In genomic region chr5:117357478-117358247, GRCm38 (mm10) we compare ENCODE assay signal across 8 mouse cellular contexts. TPM values are rescaled to one million over a fixed set of nuclear protein-coding genes. Genes with fewer than 3 reads are reported as not detected.
DNase-seq lines count a peak whose midpoint lies in the region; ATAC-seq and TF ChIP-seq lines count a peak whose summit lies in the region.

No protein-coding gene starts in this region.

- TF ChIP-seq CTCF in liver, adult 2 months (IDR thresholded peaks at IDR 0.05; ENCODE audit: low read depth, low read length): no peak

- H3K27ac ChIP-seq in liver, adult 2 months (replicated peaks; ENCODE audit: insufficient read depth, low read depth, low read length): peak overlapping the region; percentile 91
- H3K27ac ChIP-seq in embryonic facial prominence, embryonic 10.5 days (replicated peaks): peak overlapping the region; percentile 92
- H3K27ac ChIP-seq in heart, embryonic 14.5 days (replicated peaks in 1 of 2; ENCODE audit: control insufficient read depth in 1 of 2, insufficient read depth in 1 of 2, low read depth in 2 of 2, low read length in 2 of 2): peak overlapping the region; percentile 91 to 97
- H3K27ac ChIP-seq in limb, embryonic 11.5 days (replicated peaks; ENCODE audit: low read depth, low read length): peak overlapping the region; percentile 69

- H3K4me3 ChIP-seq in liver, adult 2 months (ENCODE audit: insufficient read depth, low read depth, low read length): peak overlapping the region; percentile 99
- H3K4me3 ChIP-seq in embryonic facial prominence, embryonic 10.5 days: peak overlapping the region; percentile 92
- peak overlapping the region; percentile 94 to 97 for H3K4me3 ChIP-seq in heart, embryonic 14.5 days (ENCODE audit: control insufficient read depth in 1 of 2, insufficient read depth in 1 of 2, low read depth in 1 of 2, low read length in 2 of 2)
- peak overlapping the region; percentile 94 for H3K4me3 ChIP-seq in limb, embryonic 11.5 days (ENCODE audit: low read depth, low read length)

- H3K79me2 ChIP-seq in liver, adult 2 months (ENCODE audit: control insufficient read depth, insufficient read depth, low read length): peaks cover 20% of the 10 kb centered on the region

- H3K27me3 ChIP-seq in liver, adult 2 months (ENCODE audit: control insufficient read depth, insufficient read depth, low read length): no peaks in the 10 kb centered on the region
- H3K27me3 ChIP-seq in embryonic facial prominence, embryonic 10.5 days (replicated peaks; ENCODE audit: low read depth, poor library complexity, severe bottlenecking): peaks cover 18% of the 10 kb centered on the region
- H3K27me3 ChIP-seq in heart, embryonic 14.5 days (ENCODE audit: control insufficient read depth, insufficient read depth, low read length): no peaks in the 10 kb centered on the region
- no peaks in the 10 kb centered on the region for H3K27me3 ChIP-seq in limb, embryonic 11.5 days (ENCODE audit: control insufficient read depth, insufficient read depth, low read length)

- peak; percentile 33 for DNase-seq in liver, adult 2 months (ENCODE audit: extremely low read depth, low read depth, low spot score)
- no peak for DNase-seq in liver
- peak; percentile 38 for DNase-seq in T-cell, adult 2 months (ENCODE audit: low spot score)
- peak; percentile 59 for DNase-seq in embryonic facial prominence, embryonic 10.5 days (ENCODE audit: low spot score)
- peak; percentile 62 for DNase-seq in limb, embryonic 11.5 days (ENCODE audit: low spot score)
- DNase-seq in monocyte, adult 2 months (ENCODE audit: low read depth in 1 of 2, low spot score in 2 of 2): peak; percentile 6 to 36
- peak; percentile 19 to 56 for DNase-seq in urinary bladder, postnatal 36 days (ENCODE audit: low spot score in 2 of 2)

- peak; percentile 19 for ATAC-seq in heart, embryonic 14.5 days (ENCODE audit: insufficient number of reproducible peaks, insufficient read depth, low FRiP score, low read depth)
- peak; percentile 28; the same call in 1 of the 2 replicates for ATAC-seq in limb, embryonic 11.5 days (ENCODE audit: insufficient number of reproducible peaks, low FRiP score, low TSS enrichment, low read depth)

- TF ChIP-seq POLR2A in liver, adult 2 months (IDR thresholded peaks at IDR 0.05; ENCODE audit: extremely low read depth, insufficient read depth, low read length): no peak

- peak overlapping the region; percentile 100 for H3K9ac ChIP-seq in liver, adult 2 months (ENCODE audit: low read depth, low read length)
- H3K9ac ChIP-seq in heart, embryonic 14.5 days (ENCODE audit: low read length): peak overlapping the region; percentile 97
- H3K9ac ChIP-seq in limb, embryonic 11.5 days (ENCODE audit: low read length): peak overlapping the region; percentile 68

- H3K4me1 ChIP-seq in liver, adult 2 months (ENCODE audit: control insufficient read depth, insufficient read depth, low read length): peaks cover 26% of the 10 kb centered on the region
- peaks cover 56% of the 10 kb centered on the region for H3K4me1 ChIP-seq in embryonic facial prominence, embryonic 10.5 days
- peaks cover 30 to 55% of the 10 kb centered on the region in 2 experiments for H3K4me1 ChIP-seq in heart, embryonic 14.5 days (ENCODE audit: control insufficient read depth in 2 of 2, insufficient read depth in 2 of 2, low read length in 2 of 2)
- peaks cover 13% of the 10 kb centered on the region for H3K4me1 ChIP-seq in limb, embryonic 11.5 days (ENCODE audit: control insufficient read depth, insufficient read depth, low read length)

- H3K36me3 ChIP-seq in liver, adult 2 months (ENCODE audit: control insufficient read depth, insufficient read depth, low read length): no peaks in the 10 kb centered on the region
- no peaks in the 10 kb centered on the region for H3K36me3 ChIP-seq in embryonic facial prominence, embryonic 10.5 days (replicated peaks)
- H3K36me3 ChIP-seq in heart, embryonic 14.5 days (ENCODE audit: control insufficient read depth, insufficient read depth, low read length): peaks cover 13% of the 10 kb centered on the region
- H3K36me3 ChIP-seq in limb, embryonic 11.5 days (ENCODE audit: control insufficient read depth, insufficient read depth, low read length): no peaks in the 10 kb centered on the region

- peak overlapping the region; percentile 88 for H3K4me2 ChIP-seq in heart, embryonic 14.5 days (ENCODE audit: low read length)
- H3K4me2 ChIP-seq in limb, embryonic 11.5 days (ENCODE audit: low read depth, severe bottlenecking): peak overlapping the region; percentile 93

- no peaks in the 10 kb centered on the region for H3K9me3 ChIP-seq in embryonic facial prominence, embryonic 10.5 days
- H3K9me3 ChIP-seq in heart, embryonic 14.5 days (ENCODE audit: control insufficient read depth, low read length): no peaks in the 10 kb centered on the region
- no peaks in the 10 kb centered on the region for H3K9me3 ChIP-seq in limb, embryonic 11.5 days (ENCODE audit: control insufficient read depth, low read length)

- WGBS in liver, adult 2 months: under 1% methylated on average over 49 of the region's 49 CpGs
- WGBS in embryonic facial prominence, embryonic 10.5 days: 1% methylated on average over 49 of the region's 49 CpGs
- WGBS in heart, embryonic 14.5 days: under 1% methylated on average over 49 of the region's 49 CpGs
- 2% methylated on average over 38 of the region's 49 CpGs for WGBS in limb, embryonic 11.5 days

RNA-seq across cellular contexts. Expression of gene Wsb2, which starts 0.6 kb away (rescaled TPM):
- total RNA-seq in liver, adult 2 months (2014; rRNA removed): 27.9 and 41.8 TPM in 2 replicates
- polyA plus RNA-seq in liver, adult 2 months (2012; rRNA removed): 70.9 and 87.9 TPM in 2 replicates
- 42.0 and 47.3 TPM in 2 replicates for polyA plus RNA-seq in embryonic facial prominence, embryonic 10.5 days (2016; fragmentation: Nextera tagmentation; extraction: Ambion mirVana)
- polyA plus RNA-seq in heart, embryonic 14.5 days (2014; fragmentation: Nextera tagmentation; extraction: Ambion mirVana): 92.6 and 97.5 TPM in 2 replicates
- polyA plus RNA-seq in limb, embryonic 11.5 days (2014; fragmentation: Nextera tagmentation; extraction: Ambion mirVana): 38.7 and 43.0 TPM in 2 replicates

RNA-seq across cellular contexts. Expression of gene Rfc5, which starts 31.2 kb away (rescaled TPM):
- total RNA-seq in liver, adult 2 months (2014; rRNA removed): 6.1 and 10.7 TPM in 2 replicates
- 11.1 and 12.3 TPM in 2 replicates for polyA plus RNA-seq in liver, adult 2 months (2012; rRNA removed)
- polyA plus RNA-seq in embryonic facial prominence, embryonic 10.5 days (2016; fragmentation: Nextera tagmentation; extraction: Ambion mirVana): 135 TPM in 2 replicates
- 53.9 and 54.5 TPM in 2 replicates for polyA plus RNA-seq in heart, embryonic 14.5 days (2014; fragmentation: Nextera tagmentation; extraction: Ambion mirVana)
- 121 and 123 TPM in 2 replicates for polyA plus RNA-seq in limb, embryonic 11.5 days (2014; fragmentation: Nextera tagmentation; extraction: Ambion mirVana)

RNA-seq across cellular contexts. Expression of gene Vsig10, which starts 38.8 kb away (rescaled TPM):
- 1.5 and 1.8 TPM in 2 replicates for total RNA-seq in liver, adult 2 months (2014; rRNA removed)
- polyA plus RNA-seq in liver, adult 2 months (2012; rRNA removed): 2.5 and 4.5 TPM in 2 replicates
- polyA plus RNA-seq in embryonic facial prominence, embryonic 10.5 days (2016; fragmentation: Nextera tagmentation; extraction: Ambion mirVana): 3.4 and 4.0 TPM in 2 replicates
- polyA plus RNA-seq in heart, embryonic 14.5 days (2014; fragmentation: Nextera tagmentation; extraction: Ambion mirVana): 3.9 and 6.6 TPM in 2 replicates
- 2.1 and 2.7 TPM in 2 replicates for polyA plus RNA-seq in limb, embryonic 11.5 days (2014; fragmentation: Nextera tagmentation; extraction: Ambion mirVana)

RNA-seq across cellular contexts. Expression of gene Ksr2, which starts 56.1 kb away (rescaled TPM):
- 0.09 and 0.13 TPM in 2 replicates for total RNA-seq in liver, adult 2 months (2014; rRNA removed)
- polyA plus RNA-seq in liver, adult 2 months (2012; rRNA removed): 0.05 and 0.06 TPM in 2 replicates
- 0.24 and 0.32 TPM in 2 replicates for polyA plus RNA-seq in embryonic facial prominence, embryonic 10.5 days (2016; fragmentation: Nextera tagmentation; extraction: Ambion mirVana)
- polyA plus RNA-seq in heart, embryonic 14.5 days (2014; fragmentation: Nextera tagmentation; extraction: Ambion mirVana): 0.09 and 0.12 TPM in 2 replicates
- polyA plus RNA-seq in limb, embryonic 11.5 days (2014; fragmentation: Nextera tagmentation; extraction: Ambion mirVana): 0.06 and 0.11 TPM in 2 replicates
